Mouse (Mus musculus) lung, embryonic 14.5 days (tissue): ENCODE results near the gene Col19a1. TPM values are rescaled to one million over a fixed set of nuclear protein-coding genes. Genes with fewer than 3 reads are reported as not detected.

Experiments
- ATAC-seq: fragments of 200-750 bp; cut with Nextera tagmentation; 2 replicates; pipeline ENCODE4 v1.8.0; 2017; ENCODE audit warnings: mild to moderate bottlenecking, moderate TSS enrichment, moderate library complexity; ENCODE audit not compliant: insufficient read depth
- DNase-seq: peaks from one replicate; pipeline ENCODE4 v3.0.0-alpha.2; 2015
- H3K27ac ChIP-seq: fragments of 300-500 bp; sonication (generic); 2 replicates; pipeline ENCODE4 v1.5.1; 2014; ENCODE audit warnings: low read depth, mild to moderate bottlenecking, moderate library complexity
- H3K27me3 ChIP-seq: fragments of 300-500 bp; sonication (generic); 2 replicates; pipeline ENCODE4 v1.6.1; 2014; ENCODE audit warnings: low read length, control low read depth; ENCODE audit not compliant: insufficient read depth
- H3K36me3 ChIP-seq: fragments of 300-500 bp; sonication (generic); 2 replicates; pipeline ENCODE4 v1.6.1; 2014; ENCODE audit warnings: control low read depth; ENCODE audit not compliant: insufficient read depth
- H3K4me1 ChIP-seq: fragments of 300-500 bp; sonication (generic); 2 replicates; pipeline ENCODE4 v1.6.1; 2014; ENCODE audit warnings: antibody characterized with exemption, control low read depth; ENCODE audit not compliant: insufficient read depth
- H3K4me2 ChIP-seq: fragments of 300-500 bp; sonication (generic); 2 replicates; pipeline ENCODE4 v1.6.1; 2014; ENCODE audit warnings: mild to moderate bottlenecking
- H3K4me3 ChIP-seq: fragments of 300-500 bp; sonication (generic); 2 replicates; pipeline ENCODE4 v1.5.1; 2014; ENCODE audit warnings: low read depth, low read length
- H3K9ac ChIP-seq: fragments of 300-500 bp; sonication (generic); 2 replicates; pipeline ENCODE4 v1.6.1; 2014
- H3K9me3 ChIP-seq: fragments of 300-500 bp; sonication (generic); 2 replicates; pipeline ENCODE4 v1.6.1; 2016; ENCODE audit warnings: low read depth, low read length, control low read depth
- CTCF ChIP-seq: IDR thresholded peaks from 2 replicates; pipeline ENCODE4 v1.5.1; 2016; ENCODE audit warnings: antibody characterized with exemption, low read depth
- WGBS: fragments of 180-500 bp; shearing (Covaris S2); extraction: QIAGEN DNeasy Blood & Tissue Kit; methylation state at CpG from one replicate; pipeline ENCODE4 v1.1.7; 2014; 5-methylcytosine and 5-hydroxymethylcytosine counted together
- polyA plus RNA-seq: library from polyadenylated mRNA; unstranded; fragments of >200 nt; fragmentation: Nextera tagmentation; extraction: Ambion mirVana; gene quantifications from 2 replicates; pipeline ENCODE4 v1.2.1, GENCODE M21; 2014

Gene Col19a1
- polyA plus RNA-seq, 1 experiment from 2014 or later = not detected

- Histone ChIP-seq H3K4me3 (no peak overlapping the region), H3K9ac (no peak overlapping the region), H3K36me3 (no peaks in the 10 kb centered on the region), H3K4me1 (no peaks in the 10 kb centered on the region), H3K9me3 (no peaks in the 10 kb centered on the region), H3K4me2 (no peak overlapping the region), H3K27me3 (no peaks in the 10 kb centered on the region), H3K27ac (no peak overlapping the region)
- no peak for TF ChIP-seq CTCF
- DNase-seq (no peak), ATAC-seq (no peak)
- 90% methylated on average over 5 of the region's 5 CpGs for WGBS
Observed at GRCm38 (mm10) chr1:24470633-24471032, 116.6 kb downstream of the Col19a1 start.

GRCm38 (mm10) chr1:24461305-24461887, 125.9 kb downstream of the Col19a1 start:
- Histone ChIP-seq H3K9ac (no peak overlapping the region), H3K36me3 (no peaks in the 10 kb centered on the region), H3K27me3 (no peaks in the 10 kb centered on the region), H3K27ac (no peak overlapping the region), H3K4me3 (no peak overlapping the region), H3K9me3 (no peaks in the 10 kb centered on the region), H3K4me2 (no peak overlapping the region), H3K4me1 (no peaks in the 10 kb centered on the region)
- ATAC-seq (no peak), DNase-seq (no peak)
- WGBS = 55% methylated on average over 3 of the region's 3 CpGs
- no peak for TF ChIP-seq CTCF

DNA sequence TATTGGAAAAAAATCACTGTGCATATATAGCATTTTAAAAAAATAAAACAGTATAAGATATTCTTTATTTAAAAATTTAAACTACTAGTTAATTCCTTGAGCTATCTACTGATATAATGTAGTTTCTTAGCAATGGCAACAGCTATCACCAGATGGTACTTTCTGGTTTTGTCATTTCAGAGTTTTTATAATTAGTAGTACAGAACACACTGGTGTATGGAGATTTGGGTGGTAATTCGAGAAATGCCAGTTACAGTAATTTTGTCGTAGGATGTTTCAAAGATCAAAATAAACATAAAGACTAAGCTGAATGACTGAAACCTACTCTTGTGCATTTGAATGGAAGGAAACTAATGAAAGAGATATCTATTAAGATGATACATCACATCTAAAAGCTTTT, 129.3 kb downstream of the Col19a1 start:
- H3K4me3 ChIP-seq = no peak overlapping the region
- no peaks in the 10 kb centered on the region for H3K27me3 ChIP-seq
- no peak for DNase-seq
- TF ChIP-seq CTCF = no peak
- ATAC-seq = no peak
- no peak overlapping the region for H3K9ac ChIP-seq
- no peak overlapping the region for H3K4me2 ChIP-seq
- H3K27ac ChIP-seq = no peak overlapping the region
- 66% methylated on average over 2 of the region's 2 CpGs for WGBS
- no peaks in the 10 kb centered on the region for H3K36me3 ChIP-seq
- H3K4me1 ChIP-seq = 0 out of 2 replicates have a peak, but pooled peaks cover 4% of the 10 kb centered on the region
- H3K9me3 ChIP-seq = no peaks in the 10 kb centered on the region

DNA sequence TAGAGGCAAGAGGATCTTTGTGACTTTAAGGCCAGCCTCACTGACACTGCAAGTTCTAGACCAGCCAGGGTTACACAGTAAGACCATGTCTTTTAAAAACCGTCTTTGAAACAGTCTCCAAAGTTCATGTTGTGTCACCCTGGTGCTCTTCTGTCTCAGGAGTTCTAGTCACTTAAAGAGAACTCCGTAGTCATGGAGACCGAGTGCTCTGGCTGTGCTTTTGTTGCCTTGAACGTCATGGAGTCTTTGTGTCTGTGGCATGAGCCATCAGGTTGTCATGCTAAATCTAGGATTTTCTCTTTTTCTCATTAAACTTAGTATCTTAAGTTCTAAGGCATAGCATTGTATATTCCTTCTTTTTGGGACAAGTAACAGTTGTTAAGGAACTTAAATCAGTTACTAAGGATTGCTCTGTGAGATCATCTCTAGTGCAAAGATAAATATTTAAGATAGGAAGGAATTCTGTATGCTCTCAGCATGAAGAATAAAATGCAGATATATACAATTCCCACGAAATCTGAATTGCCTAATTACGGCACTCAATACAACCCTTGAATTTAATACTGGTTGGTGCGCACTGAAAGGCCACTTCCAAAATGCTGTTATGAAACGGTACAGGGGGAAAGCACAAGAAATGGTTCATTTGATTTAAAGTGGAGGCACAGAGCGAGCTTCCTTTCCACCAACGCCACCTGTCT, 134.6 kb downstream of the Col19a1 start:
- Histone ChIP-seq H3K27me3 (no peaks in the 10 kb centered on the region), H3K27ac (peak overlapping the region; percentile 54; the same call in 1 of the 2 replicates), H3K9ac (no peak overlapping the region), H3K4me3 (no peak overlapping the region), H3K36me3 (no peaks in the 10 kb centered on the region), H3K9me3 (no peaks in the 10 kb centered on the region), H3K4me2 (no peak overlapping the region), H3K4me1 (0 out of 2 replicates have a peak, but pooled peaks cover 5% of the 10 kb centered on the region)
- peak; percentile 45 for DNase-seq
- no peak for TF ChIP-seq CTCF
- WGBS = 41% methylated on average over 10 of the region's 10 CpGs
- peak; percentile 72 for ATAC-seq

- WGBS = 35% methylated on average over 7 of the region's 7 CpGs
- no peaks in the 10 kb centered on the region for H3K36me3 ChIP-seq
Observed at GRCm38 (mm10) chr1:24452159-24452558, 135.1 kb downstream of the Col19a1 start.

GRCm38 (mm10) chr1:24437425-24437824, 149.8 kb downstream of the Col19a1 start:
- H3K36me3 ChIP-seq = no peaks in the 10 kb centered on the region
- no peaks in the 10 kb centered on the region for H3K4me1 ChIP-seq
- no peak overlapping the region for H3K27ac ChIP-seq
- no peaks in the 10 kb centered on the region for H3K27me3 ChIP-seq
- no peak overlapping the region for H3K9ac ChIP-seq
- no peak overlapping the region for H3K4me3 ChIP-seq
- H3K9me3 ChIP-seq = no peaks in the 10 kb centered on the region
- ATAC-seq = no peak
- DNase-seq = no peak
- no peak overlapping the region for H3K4me2 ChIP-seq
- TF ChIP-seq CTCF = no peak

More at GRCm38 (mm10) chr1:24452159-24452558, 135.1 kb downstream of the Col19a1 start:
- Histone ChIP-seq H3K9me3 (no peaks in the 10 kb centered on the region), H3K27ac (peak overlapping the region; percentile 54; the same call in 1 of the 2 replicates), H3K4me1 (0 out of 2 replicates have a peak, but pooled peaks cover 5% of the 10 kb centered on the region), H3K27me3 (no peaks in the 10 kb centered on the region), H3K9ac (no peak overlapping the region), H3K4me3 (no peak overlapping the region), H3K4me2 (no peak overlapping the region)
- no peak for TF ChIP-seq CTCF
- DNase-seq (peak; percentile 85), ATAC-seq (peak; percentile 95)

DNA sequence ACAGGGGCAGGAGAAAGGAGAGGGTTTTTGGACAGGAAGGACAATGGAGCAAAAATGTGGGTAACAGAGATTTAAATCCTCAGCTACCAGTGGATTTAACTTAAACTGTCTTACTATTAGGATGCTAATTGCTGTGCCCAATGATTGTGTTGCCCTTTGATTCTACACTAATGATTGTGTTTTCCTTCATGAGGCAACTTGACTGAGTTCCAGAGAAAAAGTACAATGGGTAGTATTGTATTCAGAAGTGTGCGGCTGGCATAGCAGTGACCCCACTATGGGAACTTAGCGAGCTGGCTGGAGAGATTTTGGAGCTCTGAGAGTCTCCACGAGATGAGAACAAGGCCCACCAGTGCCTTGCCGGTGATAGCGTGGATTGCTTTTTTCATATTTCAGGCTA, 159.0 kb downstream of the Col19a1 start:
- H3K9ac ChIP-seq = no peak overlapping the region
- H3K4me1 ChIP-seq = no peaks in the 10 kb centered on the region
- no peak overlapping the region for H3K4me3 ChIP-seq
- H3K9me3 ChIP-seq = no peaks in the 10 kb centered on the region
- no peak for TF ChIP-seq CTCF
- no peak for ATAC-seq
- 89% methylated on average over 5 of the region's 5 CpGs for WGBS
- H3K27ac ChIP-seq = no peak overlapping the region
- DNase-seq = no peak
- no peak overlapping the region for H3K4me2 ChIP-seq
- no peaks in the 10 kb centered on the region for H3K27me3 ChIP-seq
- H3K36me3 ChIP-seq = no peaks in the 10 kb centered on the region
